Mouse (Mus musculus) ovary, adult 10 weeks (tissue): ENCODE data around the gene G430095P16Rik. TPM values are rescaled to one million over a fixed set of nuclear protein-coding genes. Genes with fewer than 3 reads are reported as not detected.

Experiments
- polyA plus RNA-seq: library from polyadenylated mRNA; stranded (reverse); fragments of 350-450 nt; fragmentation: Illumina TruSeq; extraction: RNeasy Lipid Tissue Mini Kit (QIAGEN cat#74804); gene quantifications from one replicate; pipeline ENCODE4 v1.2.3, GENCODE M21; 2014

G430095P16Rik gene
- polyA plus RNA-seq = not detected

GRCm38 (mm10) chr8:84722850-84723570 is at the start of gene G430095P16Rik:
G430095P16Rik (plus strand) TSS chr8:84723007.

GRCm38 (mm10) chr8:84686191-84687002 is 36.4 kb upstream of the G430095P16Rik start, which contains the start of gene Trmt1:
Trmt1 (plus strand) TSS chr8:84686307.

GRCm38 (mm10) chr8:84687705-84688100 is 35.1 kb upstream of the G430095P16Rik start, which contains the start of gene Nacc1:
Nacc1 (minus strand) TSS chr8:84687862.

GRCm38 (mm10) chr8:84700941-84701911 is 21.6 kb upstream of the G430095P16Rik start, which contains the start of gene Lyl1:
Lyl1 (plus strand) TSS chr8:84701457.

Other genes starting within 250 kb of the G430095P16Rik start
- gene Ier2, start 60.2 kb upstream of the G430095P16Rik start, polyA plus RNA-seq = 2.1 TPM
- 10.8 TPM for gene Trmt1, start 36.7 kb upstream of the G430095P16Rik start, polyA plus RNA-seq
- 2.3 TPM for gene Nacc1, start 35.1 kb upstream of the G430095P16Rik start, polyA plus RNA-seq
- gene Lyl1, start 21.6 kb upstream of the G430095P16Rik start, polyA plus RNA-seq = not detected
- gene Nfix, start 77.3 kb downstream of the G430095P16Rik start, polyA plus RNA-seq = 44.0 TPM
- gene Dand5, start 99.8 kb downstream of the G430095P16Rik start, polyA plus RNA-seq = 2.4 TPM
- 1.1 TPM for gene Gadd45gip1, start 108.5 kb downstream of the G430095P16Rik start, polyA plus RNA-seq
- gene Rad23a, start 117.7 kb downstream of the G430095P16Rik start, polyA plus RNA-seq = 3.2 TPM
- gene Calr, start 123.9 kb downstream of the G430095P16Rik start, polyA plus RNA-seq = 1,005 TPM
- gene Farsa, start 134.0 kb downstream of the G430095P16Rik start, polyA plus RNA-seq = 4.1 TPM
- 32.4 TPM for gene Syce2, start 149.1 kb downstream of the G430095P16Rik start, polyA plus RNA-seq
- gene Gcdh, start 170.9 kb downstream of the G430095P16Rik start, polyA plus RNA-seq = 32.8 TPM
- not detected for gene Klf1, start 178.9 kb downstream of the G430095P16Rik start, polyA plus RNA-seq
- 2.5 TPM for gene Dnase2a, start 185.6 kb downstream of the G430095P16Rik start, polyA plus RNA-seq
- not detected for gene Mast1, start 214.4 kb downstream of the G430095P16Rik start, polyA plus RNA-seq
- not detected for gene Rtbdn, start 224.0 kb downstream of the G430095P16Rik start, polyA plus RNA-seq
- gene Gm49661, start 246.4 kb downstream of the G430095P16Rik start, polyA plus RNA-seq = not detected
- 36.9 TPM for gene Prdx2, start 246.6 kb downstream of the G430095P16Rik start, polyA plus RNA-seq
- gene Rnaseh2a, start 246.8 kb downstream of the G430095P16Rik start, polyA plus RNA-seq = 2.6 TPM